In the genomic region with DNA sequence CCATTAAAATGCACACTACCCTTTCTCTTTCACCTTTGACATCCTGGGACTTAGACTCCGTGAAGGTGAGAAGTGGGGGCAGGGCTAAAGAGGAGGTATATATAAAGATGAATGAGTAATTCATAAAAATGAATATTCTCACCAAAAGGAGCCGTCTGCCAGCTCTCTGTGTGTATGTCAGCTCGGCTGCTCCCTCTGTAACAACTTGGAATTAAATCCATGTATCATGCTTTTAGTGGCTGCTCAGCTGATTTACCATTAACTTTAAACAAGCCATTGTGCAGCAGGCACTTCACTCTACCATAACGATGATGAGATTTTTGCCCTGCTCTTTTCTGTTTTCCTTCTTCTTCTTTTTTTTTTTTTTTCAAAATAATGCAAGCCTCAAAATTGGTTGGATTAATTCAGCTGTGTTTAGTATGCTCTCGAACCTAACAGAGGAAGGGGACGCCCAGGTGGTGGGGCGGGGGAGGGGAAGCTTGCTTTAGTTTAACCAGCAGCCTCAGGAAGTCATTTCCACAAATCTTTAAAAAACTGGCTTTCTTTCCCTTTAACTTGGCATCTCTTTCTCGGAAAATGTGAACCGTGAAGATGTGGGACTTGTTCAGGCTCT, we compare ENCODE assay signal across 9 mouse cellular contexts.
A peak's percentile ranks its signal among the peaks of the same experiment; 100 is the strongest.
DNase-seq lines count a peak whose midpoint lies in the region; ATAC-seq and TF ChIP-seq lines count a peak whose summit lies in the region.
"Had no signal": no experiment of that assay in that cellular context is flagged by ENCODE, and none has a peak within 500 bp of the region (broad histone marks: within the 10 kb centered on the region; RNA-seq: fewer than 3 reads in every experiment).

No protein-coding gene starts in this region.

- TF ChIP-seq CTCF in layer of hippocampus, adult 2 months (conservative IDR thresholded peaks at IDR 0.05) = no peak

- 9% methylated on average over 9 of the region's 9 CpGs for WGBS in embryonic facial prominence, embryonic 15.5 days
- 17% methylated on average over 9 of the region's 9 CpGs for WGBS in intestine, embryonic 14.5 days
- 7% methylated on average over 9 of the region's 9 CpGs for WGBS in neural tube, embryonic 14.5 days

- no peak for ATAC-seq in embryonic facial prominence, embryonic 15.5 days (ENCODE audit: insufficient number of reproducible peaks, low FRiP score, low TSS enrichment, low read depth)
- ATAC-seq in intestine, embryonic 14.5 days (replicated peaks; ENCODE audit: low FRiP score, low TSS enrichment, low read depth) = no peak
- no peak for ATAC-seq in neural tube, embryonic 14.5 days (ENCODE audit: low read depth)

- H3K27me3 ChIP-seq in embryonic facial prominence, embryonic 15.5 days = no peaks in the 10 kb centered on the region
- H3K27me3 ChIP-seq in intestine, embryonic 14.5 days (replicated peaks; ENCODE audit: control insufficient read depth, insufficient read depth, low read length) = no peaks in the 10 kb centered on the region
- H3K27me3 ChIP-seq in neural tube, embryonic 14.5 days (ENCODE audit: control insufficient read depth, insufficient read depth, low read length) = no peaks in the 10 kb centered on the region

- peak overlapping the region; percentile 50 for H3K4me2 ChIP-seq in embryonic facial prominence, embryonic 15.5 days (replicated peaks)
- peak overlapping the region; percentile 40 for H3K4me2 ChIP-seq in intestine, embryonic 14.5 days (ENCODE audit: low read length)
- peak overlapping the region; percentile 50 for H3K4me2 ChIP-seq in neural tube, embryonic 14.5 days (ENCODE audit: low read depth, low read length)

- H3K27ac ChIP-seq in layer of hippocampus, adult 2 months = no peak overlapping the region
- no peak overlapping the region for H3K27ac ChIP-seq in embryonic facial prominence, embryonic 15.5 days (replicated peaks)
- H3K27ac ChIP-seq in intestine, embryonic 14.5 days (ENCODE audit: low read depth) = no peak overlapping the region
- peak overlapping the region; percentile 78 for H3K27ac ChIP-seq in neural tube, embryonic 14.5 days (ENCODE audit: low read depth, low read length)

- no peaks in the 10 kb centered on the region for H3K9me3 ChIP-seq in embryonic facial prominence, embryonic 15.5 days (replicated peaks)
- no peaks in the 10 kb centered on the region for H3K9me3 ChIP-seq in intestine, embryonic 14.5 days (ENCODE audit: control insufficient read depth, low read length)
- no peaks in the 10 kb centered on the region for H3K9me3 ChIP-seq in neural tube, embryonic 14.5 days (ENCODE audit: control insufficient read depth, low read length)

- no peak for DNase-seq in layer of hippocampus, adult 2 months (ENCODE audit: low spot score in 2 of 2)
- no peak for DNase-seq in layer of hippocampus, adult 9-10 months (ENCODE audit: low spot score)
- DNase-seq in intestine, embryonic 14.5 days (ENCODE audit: low spot score) = no peak
- no peak for DNase-seq in spleen, adult 12 weeks (ENCODE audit: low spot score)
- no peak for DNase-seq in layer of hippocampus, adult 9-11 months
- DNase-seq in testis, postnatal 14 days (ENCODE audit: low spot score) = no peak
- DNase-seq: gastrocnemius, postnatal 36 days had no signal

- peak overlapping the region; percentile 42 for H3K4me3 ChIP-seq in layer of hippocampus, adult 2 months
- peak overlapping the region; percentile 29 for H3K4me3 ChIP-seq in embryonic facial prominence, embryonic 15.5 days (replicated peaks)
- peak overlapping the region; percentile 4; the same call in 1 of the 2 replicates for H3K4me3 ChIP-seq in intestine, embryonic 14.5 days (ENCODE audit: low read depth, low read length)
- H3K4me3 ChIP-seq in neural tube, embryonic 14.5 days (ENCODE audit: low read depth, low read length) = peak overlapping the region; percentile 16

- H3K4me1 ChIP-seq in embryonic facial prominence, embryonic 15.5 days = peaks cover 21% of the 10 kb centered on the region
- peaks cover 6% of the 10 kb centered on the region for H3K4me1 ChIP-seq in intestine, embryonic 14.5 days (replicated peaks; ENCODE audit: control insufficient read depth, insufficient read depth, low read length)
- peaks cover 28% of the 10 kb centered on the region for H3K4me1 ChIP-seq in neural tube, embryonic 14.5 days (ENCODE audit: control insufficient read depth, insufficient read depth, low read length)

- H3K36me3 ChIP-seq in embryonic facial prominence, embryonic 15.5 days = no peaks in the 10 kb centered on the region
- H3K36me3 ChIP-seq in intestine, embryonic 14.5 days (ENCODE audit: control insufficient read depth, insufficient read depth, low read length) = no peaks in the 10 kb centered on the region
- H3K36me3 ChIP-seq in neural tube, embryonic 14.5 days (ENCODE audit: control insufficient read depth, insufficient read depth, low read length) = no peaks in the 10 kb centered on the region

- H3K9ac ChIP-seq in embryonic facial prominence, embryonic 15.5 days = no peak overlapping the region
- H3K9ac ChIP-seq in intestine, embryonic 14.5 days (ENCODE audit: low read length) = no peak overlapping the region
- H3K9ac ChIP-seq in neural tube, embryonic 14.5 days (replicated peaks; ENCODE audit: low read depth, low read length) = peak overlapping the region; percentile 41; the same call in 1 of the 2 replicates
